Mouse (Mus musculus) heart, postnatal 0 days (tissue): Measurements from ENCODE around the gene Cdca3. TPM values are rescaled to one million over a fixed set of nuclear protein-coding genes. Genes with fewer than 3 reads are reported as not detected.
"Not testable (repeated sequence)": the region's sequence is repeated elsewhere in the genome, so short reads cannot be mapped to it uniquely, and the experiment has no call there.

ENCODE experiments used
- ATAC-seq: fragments of 200-750 bp; cut with Nextera tagmentation; 2 replicates; pipeline ENCODE4 v1.8.0; 2017; ENCODE audit warnings: low read depth, moderate number of reproducible peaks, moderate library complexity; ENCODE audit not compliant: insufficient read depth
- DNase-seq: peaks from one replicate; pipeline ENCODE4 v3.0.0-alpha.2; 2016; ENCODE audit warnings: low spot score
- H3K27ac ChIP-seq: fragments of 300-500 bp; sonication (generic); 2 replicates; pipeline ENCODE4 v1.5.1; 2014; ENCODE audit warnings: low read depth, mild to moderate bottlenecking
- H3K27me3 ChIP-seq: fragments of 300-500 bp; sonication (generic); 2 replicates; pipeline ENCODE4 v1.6.1; 2014; ENCODE audit warnings: low read length, mixed read lengths; ENCODE audit not compliant: control insufficient read depth, insufficient read depth
- H3K36me3 ChIP-seq: fragments of 300-500 bp; sonication (generic); replicated peaks from 2 replicates; pipeline ENCODE4 v1.6.1; 2014; ENCODE audit warnings: low read length, mixed read lengths; ENCODE audit not compliant: control insufficient read depth, insufficient read depth
- H3K4me1 ChIP-seq: fragments of 300-500 bp; sonication (generic); 2 replicates; pipeline ENCODE4 v1.6.1; 2014; ENCODE audit warnings: antibody characterized with exemption; ENCODE audit not compliant: control insufficient read depth, insufficient read depth
- H3K4me2 ChIP-seq: fragments of 300-500 bp; sonication (generic); 2 replicates; pipeline ENCODE4 v1.6.1; 2014; ENCODE audit warnings: low read depth, mild to moderate bottlenecking, low read length, moderate library complexity
- H3K4me3 ChIP-seq: fragments of 300-500 bp; sonication (generic); 2 replicates; pipeline ENCODE4 v1.5.1; 2014; ENCODE audit warnings: low read depth, low read length
- H3K9ac ChIP-seq: fragments of 300-500 bp; sonication (generic); replicated peaks from 2 replicates; pipeline ENCODE4 v1.6.1; 2014; ENCODE audit warnings: low read depth, low read length, mixed read lengths
- H3K9me3 ChIP-seq: fragments of 300-500 bp; sonication (generic); replicated peaks from 2 replicates; pipeline ENCODE4 v1.6.1; 2016; ENCODE audit warnings: low read length; ENCODE audit not compliant: control insufficient read depth
- CTCF ChIP-seq: IDR thresholded peaks from 2 replicates; pipeline ENCODE4 v1.5.1; 2016; ENCODE audit warnings: antibody characterized with exemption, control low read depth, low read depth
- EP300 ChIP-seq: IDR thresholded peaks from 2 replicates; pipeline ENCODE4 v1.6.1; 2016; ENCODE audit warnings: antibody characterized with exemption, low read depth
- WGBS: fragments of 180-500 bp; shearing (Covaris S2); extraction: QIAGEN DNeasy Blood & Tissue Kit; methylation state at CpG from one replicate; pipeline ENCODE4 v1.1.7; 2014; 5-methylcytosine and 5-hydroxymethylcytosine counted together
- polyA plus RNA-seq: library from polyadenylated mRNA; unstranded; fragments of >200 nt; fragmentation: Nextera tagmentation; extraction: Ambion mirVana; gene quantifications from 2 replicates; pipeline ENCODE4 v1.2.1, GENCODE M21; 2015
- total RNA-seq: library from RNA; depleted of rRNA; stranded (reverse); fragments of >200 nt; gene quantifications from 2 replicates; pipeline ENCODE4 v1.2.3, GENCODE M21; 2014; ENCODE audit warnings: low replicate concordance

The Cdca3 gene
- total and polyA plus RNA-seq, 2 experiments from 2014 or later = 52.9 to 95.9 TPM

GRCm38 (mm10) chr6:124803061-124803460 is 26.3 kb upstream of the Cdca3 start:
- ATAC-seq (no peak), DNase-seq (no peak)
- Histone ChIP-seq H3K4me3 (no peak overlapping the region), H3K9me3 (no peaks in the 10 kb centered on the region), H3K36me3 (no peaks in the 10 kb centered on the region), H3K27ac (no peak overlapping the region), H3K4me2 (no peak overlapping the region), H3K4me1 (peaks cover 7% of the 10 kb centered on the region), H3K9ac (no peak overlapping the region), H3K27me3 (no peaks in the 10 kb centered on the region)
- 77% methylated on average over 3 of the region's 3 CpGs for WGBS
- TF ChIP-seq EP300 (no peak), CTCF (no peak)

GRCm38 (mm10) chr6:124803691-124804090 is 25.7 kb upstream of the Cdca3 start:
- H3K27me3 ChIP-seq, H3K9me3 ChIP-seq, H3K27ac ChIP-seq, H3K36me3 ChIP-seq, H3K4me1 ChIP-seq, H3K4me3 ChIP-seq, H3K4me2 ChIP-seq, H3K9ac ChIP-seq, ATAC-seq, DNase-seq: not testable (repeated sequence)
- 93% methylated on average over 4 of the region's 4 CpGs for WGBS

DNA sequence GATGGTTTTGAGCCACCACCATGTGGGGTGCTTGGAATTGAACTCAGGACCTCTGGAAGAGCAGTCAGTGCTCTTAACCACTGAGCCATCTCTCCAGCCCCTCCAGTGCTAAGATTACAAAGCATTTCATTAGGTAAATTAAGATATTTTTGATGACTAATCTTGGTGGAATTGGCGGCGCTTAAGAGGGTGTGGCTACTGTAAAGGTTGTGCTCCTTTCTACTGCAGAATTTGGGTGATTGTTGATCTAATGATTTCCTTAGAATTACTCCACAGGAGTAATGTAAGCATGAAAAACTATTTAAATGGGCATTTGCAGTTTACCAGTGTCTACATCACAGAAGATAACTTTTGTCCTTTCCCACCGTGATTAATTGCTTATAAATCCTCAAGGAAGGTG is 25.0 kb upstream of the Cdca3 start:
- TF ChIP-seq CTCF = no peak
- TF ChIP-seq EP300 = no peak
- Histone ChIP-seq H3K36me3 (no peaks in the 10 kb centered on the region), H3K4me1 (peaks cover 10% of the 10 kb centered on the region), H3K9me3 (no peaks in the 10 kb centered on the region), H3K27me3 (no peaks in the 10 kb centered on the region), H3K9ac (no peak overlapping the region), H3K27ac (no peak overlapping the region), H3K4me3 (no peak overlapping the region), H3K4me2 (no peak overlapping the region)
- DNase-seq (no peak), ATAC-seq (no peak)
- 87% methylated on average over 3 of the region's 3 CpGs for WGBS

GRCm38 (mm10) chr6:124805341-124806321 is 23.7 kb upstream of the Cdca3 start:
- WGBS = 2% methylated on average over 34 of the region's 34 CpGs
- peak; percentile 71 for ATAC-seq
- H3K4me3 ChIP-seq = peak overlapping the region; percentile 44
- H3K27ac ChIP-seq = peak overlapping the region; percentile 84
- H3K36me3 ChIP-seq = 0 out of 2 replicates have a peak, but pooled peaks cover 5% of the 10 kb centered on the region
- DNase-seq = peak; percentile 92
- no peaks in the 10 kb centered on the region for H3K27me3 ChIP-seq
- no peak overlapping the region; the same call in 1 of the 2 replicates for H3K9ac ChIP-seq
- TF ChIP-seq EP300 (peak; percentile 37; the same call in 1 of the 2 replicates), CTCF (peak; percentile 39)
- H3K9me3 ChIP-seq = no peaks in the 10 kb centered on the region
- H3K4me1 ChIP-seq = peaks cover 10% of the 10 kb centered on the region
- H3K4me2 ChIP-seq = peak overlapping the region; percentile 58

DNA sequence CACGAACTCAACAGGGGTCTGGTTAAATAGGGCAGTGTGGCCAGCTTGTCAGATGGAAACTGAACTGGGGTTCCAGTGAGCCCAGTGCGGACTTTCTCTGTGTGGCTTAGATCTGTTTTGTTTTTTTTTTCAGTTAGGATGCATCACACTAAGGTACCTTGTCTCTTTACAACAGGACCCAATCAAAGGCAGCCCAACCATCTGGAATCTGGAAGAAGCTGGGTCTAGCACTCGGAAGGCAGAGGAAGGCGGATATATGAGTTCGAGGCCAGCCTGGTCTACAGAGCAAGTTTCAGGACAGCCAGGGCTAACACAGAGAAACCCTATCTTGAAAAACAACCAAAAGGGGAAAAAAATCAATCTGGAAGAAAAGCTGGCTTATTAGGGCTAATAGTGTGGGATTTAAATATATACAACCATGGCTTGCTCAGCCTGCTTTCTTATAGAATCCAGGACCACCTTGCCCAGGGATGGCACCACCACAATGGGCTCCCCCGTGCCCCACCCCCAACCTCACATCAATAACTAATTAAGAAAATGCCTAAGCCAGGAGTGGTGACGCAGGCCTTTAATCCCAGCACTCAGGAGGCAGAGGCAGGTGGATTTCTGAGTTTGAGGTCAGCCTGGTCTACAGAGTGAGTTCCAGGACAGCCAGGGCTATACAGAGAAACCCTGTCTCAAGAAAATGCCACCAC is 22.8 kb upstream of the Cdca3 start:
- Histone ChIP-seq H3K9me3 (no peaks in the 10 kb centered on the region), H3K4me1 (peaks cover 10% of the 10 kb centered on the region), H3K27me3 (no peaks in the 10 kb centered on the region), H3K9ac (no peak overlapping the region; the same call in 1 of the 2 replicates), H3K27ac (peak overlapping the region; percentile 84), H3K36me3 (peaks cover 9% of the 10 kb centered on the region), H3K4me2 (peak overlapping the region; percentile 58), H3K4me3 (peak overlapping the region; percentile 44; the same call in 1 of the 2 replicates)
- no peak for DNase-seq
- no peak for TF ChIP-seq EP300
- no peak for TF ChIP-seq CTCF
- ATAC-seq = no peak
- WGBS = 78% methylated on average over 7 of the region's 7 CpGs
